Mouse (Mus musculus): ENCODE data around the gene Zyg11b. TPM values are rescaled to one million over a fixed set of nuclear protein-coding genes. Genes with fewer than 3 reads are reported as not detected.

Gene Zyg11b
- polyA plus RNA-seq, 1 experiment from 2014 or later: 15.4 TPM

DNA sequence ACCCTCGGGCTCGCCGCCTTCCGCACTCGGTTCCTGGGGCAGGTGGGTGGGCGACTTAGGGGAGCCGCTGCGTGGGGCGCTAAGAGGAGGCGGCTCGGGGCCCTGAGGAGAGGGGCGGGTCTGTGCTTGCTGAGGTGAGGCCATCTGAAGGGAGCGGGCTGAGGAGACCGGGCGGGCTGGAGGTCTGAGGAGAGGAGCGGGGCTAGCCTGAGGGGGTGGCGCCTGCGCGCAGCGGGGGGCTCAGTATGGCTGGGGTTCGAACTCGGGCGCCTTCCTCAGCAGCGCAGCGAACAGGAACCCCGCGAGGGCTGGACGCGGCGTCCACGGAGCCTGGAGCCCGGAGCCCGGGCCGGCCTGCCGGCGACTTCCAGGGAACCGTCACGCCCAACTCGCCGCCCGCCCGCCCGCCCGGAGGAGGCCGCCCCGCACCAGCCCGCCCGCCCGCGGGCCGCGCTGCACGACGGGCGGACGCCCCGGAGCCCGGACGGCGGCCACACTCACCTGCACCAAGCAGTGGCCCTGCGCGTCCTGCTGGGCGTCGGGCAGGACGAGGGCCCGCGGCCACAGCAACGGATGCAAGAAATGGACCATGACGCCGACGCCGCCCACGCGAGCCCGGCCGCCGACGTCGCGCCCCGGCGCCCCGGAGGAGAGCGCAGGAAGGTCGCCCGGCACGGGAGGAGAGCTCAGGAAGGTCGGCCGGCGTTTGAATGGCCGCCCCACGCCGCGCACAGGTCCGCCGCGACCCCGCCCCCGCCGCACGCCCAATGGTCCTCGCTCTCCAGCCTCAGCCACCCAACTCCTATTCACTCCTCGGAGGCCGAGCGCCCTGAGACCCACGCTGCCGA lies 83.3 kb downstream of the Zyg11b start, which contains the start of gene Zyg11a:
Zyg11a (minus strand) TSS at position 717 of the 848 bp plus-strand sequence.
- under 1% methylated on average over 107 of the region's 107 CpGs for WGBS
- Histone ChIP-seq H3K27ac (replicated peaks) (peak within 1 kb of the TSS; percentile 63), H3K36me3 (replicated peaks) (no peaks in the 10 kb centered on the region), H3K27me3 (replicated peaks; ENCODE audit: low read depth, poor library complexity, severe bottlenecking) (peaks cover 67% of the 10 kb centered on the region), H3K9me3 (no peaks in the 10 kb centered on the region), H3K4me3 (peak within 1 kb of the TSS; percentile 60), H3K4me1 (peaks cover 15% of the 10 kb centered on the region)
- DNase-seq (ENCODE audit: low spot score): peak; percentile 52

- Histone ChIP-seq H3K36me3 (replicated peaks) (no peaks in the 10 kb centered on the region), H3K4me1 (peaks cover 10% of the 10 kb centered on the region), H3K4me3 (no peak overlapping the region), H3K27me3 (replicated peaks; ENCODE audit: low read depth, poor library complexity, severe bottlenecking) (peaks cover 38% of the 10 kb centered on the region), H3K9me3 (no peaks in the 10 kb centered on the region), H3K27ac (replicated peaks) (no peak overlapping the region)
- 87% methylated on average over 2 of the region's 2 CpGs for WGBS
- no peak for DNase-seq (ENCODE audit: low spot score)
Measured at GRCm38 (mm10) chr4:108213023-108213422, 87.9 kb downstream of the Zyg11b start.

- Histone ChIP-seq H3K27me3 (replicated peaks; ENCODE audit: low read depth, poor library complexity, severe bottlenecking) (no peaks in the 10 kb centered on the region), H3K4me3 (no peak overlapping the region), H3K36me3 (replicated peaks) (no peaks in the 10 kb centered on the region), H3K27ac (replicated peaks) (no peak overlapping the region), H3K4me1 (no peaks in the 10 kb centered on the region), H3K9me3 (no peaks in the 10 kb centered on the region)
- WGBS: 92% methylated on average over 6 of the region's 6 CpGs
- no peak for DNase-seq (ENCODE audit: low spot score)
Measured at GRCm38 (mm10) chr4:108204629-108205028, 96.3 kb downstream of the Zyg11b start.

- no peaks in the 10 kb centered on the region for H3K36me3 ChIP-seq (replicated peaks)
- H3K27ac ChIP-seq (replicated peaks): no peak overlapping the region
- DNase-seq (ENCODE audit: low spot score): no peak
- H3K9me3 ChIP-seq: no peaks in the 10 kb centered on the region
- WGBS: 77% methylated on average over 2 of the region's 2 CpGs
- no peak overlapping the region for H3K4me3 ChIP-seq
- H3K27me3 ChIP-seq (replicated peaks; ENCODE audit: low read depth, poor library complexity, severe bottlenecking): no peaks in the 10 kb centered on the region
- peaks cover 6% of the 10 kb centered on the region for H3K4me1 ChIP-seq
Measured at GRCm38 (mm10) chr4:108199236-108199635, 101.7 kb downstream of the Zyg11b start.

DNA sequence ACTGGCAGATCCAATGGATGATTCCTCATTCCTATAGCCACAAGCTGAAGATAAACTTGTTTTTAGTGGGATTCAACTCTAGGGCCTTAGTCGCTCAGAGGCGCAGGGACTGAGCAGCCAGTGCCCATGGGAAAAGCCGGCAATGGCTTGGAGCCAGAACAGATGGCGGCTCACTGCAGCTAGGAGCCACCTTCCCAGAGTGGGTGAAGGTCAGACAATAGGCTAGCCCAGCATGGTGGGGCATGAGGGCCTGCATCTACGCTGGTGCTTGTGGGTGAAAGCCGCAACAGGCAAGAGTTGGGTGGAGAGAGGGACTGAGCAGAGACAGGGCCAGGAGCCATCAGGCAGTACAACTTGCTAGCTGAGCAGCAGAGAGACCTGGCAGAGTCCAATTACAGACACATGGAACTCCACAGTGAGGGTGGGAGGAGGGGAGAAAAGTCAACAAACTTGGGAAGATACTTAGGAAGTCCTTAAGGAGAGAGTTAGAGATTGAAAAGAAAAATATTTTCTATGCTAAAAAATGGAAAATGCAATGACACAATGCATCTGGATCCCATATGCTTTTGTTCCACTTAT lies 104.5 kb downstream of the Zyg11b start:
- H3K4me1 ChIP-seq: peaks cover 6% of the 10 kb centered on the region
- H3K27me3 ChIP-seq (replicated peaks; ENCODE audit: low read depth, poor library complexity, severe bottlenecking): no peaks in the 10 kb centered on the region
- no peaks in the 10 kb centered on the region for H3K36me3 ChIP-seq (replicated peaks)
- H3K27ac ChIP-seq (replicated peaks): peak overlapping the region; percentile 73
- DNase-seq (ENCODE audit: low spot score): peak; percentile 28
- no peaks in the 10 kb centered on the region for H3K9me3 ChIP-seq
- H3K4me3 ChIP-seq: no peak overlapping the region
- 62% methylated on average over 6 of the region's 6 CpGs for WGBS

DNA sequence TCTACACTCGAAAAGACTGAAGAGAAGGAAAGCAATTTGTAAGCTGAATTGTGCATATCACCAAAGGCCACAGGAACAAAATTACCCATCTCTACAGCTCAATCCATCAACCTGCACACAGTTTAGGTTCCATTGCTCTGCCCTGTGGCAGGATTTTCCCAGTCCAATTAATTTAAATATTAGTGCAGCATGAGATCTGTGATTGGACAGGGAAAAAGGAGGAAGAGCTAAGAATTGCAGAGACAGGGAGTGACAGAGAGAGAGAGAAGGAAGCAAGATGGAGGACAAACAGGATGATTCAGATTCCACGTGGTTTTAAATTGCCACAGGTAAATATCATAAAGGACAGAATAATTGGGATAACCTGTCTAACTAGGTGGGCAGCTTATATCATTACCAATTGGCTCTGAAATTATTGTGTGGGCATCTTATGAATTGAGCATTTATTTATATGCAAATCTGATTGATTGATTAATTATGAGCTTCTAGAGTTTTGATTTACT lies 108.0 kb downstream of the Zyg11b start:
- H3K4me3 ChIP-seq: no peak overlapping the region
- 83% methylated on average over 2 of the region's 2 CpGs for WGBS
- peaks cover 6% of the 10 kb centered on the region for H3K4me1 ChIP-seq
- H3K27me3 ChIP-seq (replicated peaks; ENCODE audit: low read depth, poor library complexity, severe bottlenecking): no peaks in the 10 kb centered on the region
- DNase-seq (ENCODE audit: low spot score): no peak
- no peaks in the 10 kb centered on the region for H3K9me3 ChIP-seq
- no peaks in the 10 kb centered on the region for H3K36me3 ChIP-seq (replicated peaks)
- H3K27ac ChIP-seq (replicated peaks): no peak overlapping the region

GRCm38 (mm10) chr4:108182278-108182677 lies 118.6 kb downstream of the Zyg11b start:
- Histone ChIP-seq H3K27ac (replicated peaks) (no peak overlapping the region), H3K4me1 (no peaks in the 10 kb centered on the region), H3K36me3 (replicated peaks) (0 out of 2 replicates have a peak, but pooled peaks cover 6% of the 10 kb centered on the region), H3K4me3 (no peak overlapping the region), H3K27me3 (replicated peaks; ENCODE audit: low read depth, poor library complexity, severe bottlenecking) (no peaks in the 10 kb centered on the region), H3K9me3 (no peaks in the 10 kb centered on the region)
- 33% methylated on average over 1 of the region's 1 CpGs for WGBS
- DNase-seq (ENCODE audit: low spot score): no peak

Other genes with a start within 250 kb of the Zyg11b start
- gene Podn, start 204.7 kb downstream of the Zyg11b start, polyA plus RNA-seq (2016; fragmentation: Nextera tagmentation; extraction: Ambion mirVana): 0.05 and 0.38 TPM in 2 replicates
- gene Scp2, start 156.1 kb downstream of the Zyg11b start, polyA plus RNA-seq (2016; fragmentation: Nextera tagmentation; extraction: Ambion mirVana): 159 and 163 TPM in 2 replicates
- gene Echdc2, start 135.7 kb downstream of the Zyg11b start, polyA plus RNA-seq (2016; fragmentation: Nextera tagmentation; extraction: Ambion mirVana): 27.2 and 27.6 TPM in 2 replicates
- not detected in 2 replicates for gene Zyg11a, start 83.0 kb downstream of the Zyg11b start, polyA plus RNA-seq (2016; fragmentation: Nextera tagmentation; extraction: Ambion mirVana)
- gene Coa7, start 27.0 kb upstream of the Zyg11b start, polyA plus RNA-seq (2016; fragmentation: Nextera tagmentation; extraction: Ambion mirVana): 70.4 and 78.9 TPM in 2 replicates
- 4.0 and 5.6 TPM in 2 replicates for gene Shisal2a, start 82.3 kb upstream of the Zyg11b start, polyA plus RNA-seq (2016; fragmentation: Nextera tagmentation; extraction: Ambion mirVana)
- gene Gpx7, start 105.9 kb upstream of the Zyg11b start, polyA plus RNA-seq (2016; fragmentation: Nextera tagmentation; extraction: Ambion mirVana): 39.7 and 40.1 TPM in 2 replicates
- gene Tut4, start 158.3 kb upstream of the Zyg11b start, polyA plus RNA-seq (2016; fragmentation: Nextera tagmentation; extraction: Ambion mirVana): 103 and 106 TPM in 2 replicates

Data from embryonic facial prominence, embryonic 10.5 days (tissue).